Mouse (Mus musculus): ENCODE measurements around the gene Wdr90. TPM values are rescaled to one million over a fixed set of nuclear protein-coding genes. Genes with fewer than 3 reads are reported as not detected.

Gene Wdr90
- total and polyA plus RNA-seq, 2 experiments from 2014 or later: 13.2 to 40.2 TPM

GRCm38 (mm10) chr17:25824362-25825142 is 36.7 kb downstream of the Wdr90 start:
- Histone ChIP-seq H3K4me2 (ENCODE audit: low read depth) (peak overlapping the region; percentile 96), H3K4me1 (ENCODE audit: insufficient read depth) (peaks cover 18% of the 10 kb centered on the region), H3K9me3 (ENCODE audit: low read length) (no peaks in the 10 kb centered on the region), H3K4me3 (ENCODE audit: low read depth, low read length) (peak overlapping the region; percentile 52; the same call in 1 of the 2 replicates), H3K36me3 (ENCODE audit: insufficient read depth) (peaks cover 28% of the 10 kb centered on the region), H3K27me3 (ENCODE audit: insufficient read depth, low read length) (no peaks in the 10 kb centered on the region), H3K27ac (ENCODE audit: low read depth, low read length) (no peak overlapping the region), H3K9ac (no peak overlapping the region)
- DNase-seq (no peak), ATAC-seq (no peak)
- 73% methylated on average over 17 of the region's 17 CpGs for WGBS
- no peak for TF ChIP-seq CTCF (IDR thresholded peaks at IDR 0.05; ENCODE audit: low read depth)

GRCm38 (mm10) chr17:25823452-25823851 is 37.8 kb downstream of the Wdr90 start, which contains the start of gene Wdr24:
TSS of gene Wdr24 (plus strand) at chr17:25823627.
- peaks cover 36% of the 10 kb centered on the region for H3K36me3 ChIP-seq (ENCODE audit: insufficient read depth)
- H3K4me2 ChIP-seq (ENCODE audit: low read depth): peak within 1 kb of the TSS; percentile 96
- peak; percentile 95 for ATAC-seq
- peak within 1 kb of the TSS; percentile 52 for H3K4me3 ChIP-seq (ENCODE audit: low read depth, low read length)
- H3K27ac ChIP-seq (ENCODE audit: low read depth, low read length): peak within 1 kb of the TSS; percentile 66
- peak within 1 kb of the TSS; percentile 69 for H3K9ac ChIP-seq
- no peaks in the 10 kb centered on the region for H3K27me3 ChIP-seq (ENCODE audit: insufficient read depth, low read length)
- TF ChIP-seq CTCF (IDR thresholded peaks at IDR 0.05; ENCODE audit: low read depth): no peak
- H3K9me3 ChIP-seq (ENCODE audit: low read length): no peaks in the 10 kb centered on the region
- H3K4me1 ChIP-seq (ENCODE audit: insufficient read depth): peaks cover 16% of the 10 kb centered on the region
- DNase-seq: peak; percentile 93
- 0% methylated on average over 18 of the region's 18 CpGs for WGBS

- Histone ChIP-seq H3K4me3 (ENCODE audit: low read depth, low read length) (no peak overlapping the region), H3K9me3 (ENCODE audit: low read length) (no peaks in the 10 kb centered on the region), H3K4me2 (ENCODE audit: low read depth) (no peak overlapping the region), H3K9ac (no peak overlapping the region), H3K27me3 (ENCODE audit: insufficient read depth, low read length) (no peaks in the 10 kb centered on the region), H3K4me1 (ENCODE audit: insufficient read depth) (peaks cover 3% of the 10 kb centered on the region; the same call in 1 of the 2 replicates), H3K36me3 (ENCODE audit: insufficient read depth) (peaks cover 38% of the 10 kb centered on the region), H3K27ac (ENCODE audit: low read depth, low read length) (no peak overlapping the region)
- no peak for TF ChIP-seq CTCF (IDR thresholded peaks at IDR 0.05; ENCODE audit: low read depth)
- 13% methylated on average over 45 of the region's 46 CpGs for WGBS
- no peak for DNase-seq
- no peak for ATAC-seq
These were observed 42.2 kb downstream of the Wdr90 start for GRCm38 (mm10) chr17:25818851-25819780.

- TF ChIP-seq CTCF (IDR thresholded peaks at IDR 0.05; ENCODE audit: low read depth): no peak
- Histone ChIP-seq H3K27ac (ENCODE audit: low read depth, low read length) (no peak overlapping the region), H3K4me3 (ENCODE audit: low read depth, low read length) (no peak overlapping the region), H3K27me3 (ENCODE audit: insufficient read depth, low read length) (no peaks in the 10 kb centered on the region), H3K36me3 (ENCODE audit: insufficient read depth) (peaks cover 38% of the 10 kb centered on the region), H3K4me2 (ENCODE audit: low read depth) (no peak overlapping the region), H3K4me1 (ENCODE audit: insufficient read depth) (peaks cover 10% of the 10 kb centered on the region; the same call in 1 of the 2 replicates), H3K9me3 (ENCODE audit: low read length) (no peaks in the 10 kb centered on the region), H3K9ac (no peak overlapping the region)
- 88% methylated on average over 11 of the region's 11 CpGs for WGBS
- ATAC-seq (no peak), DNase-seq (no peak)
These were observed 43.6 kb downstream of the Wdr90 start for GRCm38 (mm10) chr17:25817662-25818061.

- peak overlapping the region; percentile 57 for H3K27ac ChIP-seq (ENCODE audit: low read depth, low read length)
- peak; percentile 67 for TF ChIP-seq CTCF (IDR thresholded peaks at IDR 0.05; ENCODE audit: low read depth)
- H3K9me3 ChIP-seq (ENCODE audit: low read length): no peaks in the 10 kb centered on the region
- H3K4me3 ChIP-seq (ENCODE audit: low read depth, low read length): no peak overlapping the region
- ATAC-seq (peak; percentile 38), DNase-seq (peak; percentile 65)
- H3K4me1 ChIP-seq (ENCODE audit: insufficient read depth): peaks cover 24% of the 10 kb centered on the region
- WGBS: 3% methylated on average over 20 of the region's 20 CpGs
- H3K36me3 ChIP-seq (ENCODE audit: insufficient read depth): peaks cover 22% of the 10 kb centered on the region
- no peaks in the 10 kb centered on the region for H3K27me3 ChIP-seq (ENCODE audit: insufficient read depth, low read length)
- peak overlapping the region; percentile 38 for H3K4me2 ChIP-seq (ENCODE audit: low read depth)
- H3K9ac ChIP-seq: peak overlapping the region; percentile 41
These were observed 47.8 kb downstream of the Wdr90 start for GRCm38 (mm10) chr17:25813471-25813870.

- H3K4me3 ChIP-seq (ENCODE audit: low read depth, low read length): no peak overlapping the region; the same call in 1 of the 2 replicates
These were observed 50.4 kb downstream of the Wdr90 start for GRCm38 (mm10) chr17:25810890-25811289.

More at GRCm38 (mm10) chr17:25810890-25811289, 50.4 kb downstream of the Wdr90 start:
- H3K9me3 ChIP-seq (ENCODE audit: low read length): no peaks in the 10 kb centered on the region
- no peaks in the 10 kb centered on the region for H3K36me3 ChIP-seq (ENCODE audit: insufficient read depth)
- peaks cover 29% of the 10 kb centered on the region for H3K4me1 ChIP-seq (ENCODE audit: insufficient read depth)
- H3K27me3 ChIP-seq (ENCODE audit: insufficient read depth, low read length): no peaks in the 10 kb centered on the region
- ATAC-seq (no peak), DNase-seq (no peak)
- 72% methylated on average over 4 of the region's 4 CpGs for WGBS
- no peak overlapping the region for H3K9ac ChIP-seq
- no peak overlapping the region for H3K27ac ChIP-seq (ENCODE audit: low read depth, low read length)
- TF ChIP-seq CTCF (IDR thresholded peaks at IDR 0.05; ENCODE audit: low read depth): no peak
- peak overlapping the region; percentile 65; the same call in 1 of the 2 replicates for H3K4me2 ChIP-seq (ENCODE audit: low read depth)

Measured in forebrain, postnatal 0 days (tissue).